Comparison of ENCODE assay signal across 8 mouse cellular contexts in the genomic region with DNA sequence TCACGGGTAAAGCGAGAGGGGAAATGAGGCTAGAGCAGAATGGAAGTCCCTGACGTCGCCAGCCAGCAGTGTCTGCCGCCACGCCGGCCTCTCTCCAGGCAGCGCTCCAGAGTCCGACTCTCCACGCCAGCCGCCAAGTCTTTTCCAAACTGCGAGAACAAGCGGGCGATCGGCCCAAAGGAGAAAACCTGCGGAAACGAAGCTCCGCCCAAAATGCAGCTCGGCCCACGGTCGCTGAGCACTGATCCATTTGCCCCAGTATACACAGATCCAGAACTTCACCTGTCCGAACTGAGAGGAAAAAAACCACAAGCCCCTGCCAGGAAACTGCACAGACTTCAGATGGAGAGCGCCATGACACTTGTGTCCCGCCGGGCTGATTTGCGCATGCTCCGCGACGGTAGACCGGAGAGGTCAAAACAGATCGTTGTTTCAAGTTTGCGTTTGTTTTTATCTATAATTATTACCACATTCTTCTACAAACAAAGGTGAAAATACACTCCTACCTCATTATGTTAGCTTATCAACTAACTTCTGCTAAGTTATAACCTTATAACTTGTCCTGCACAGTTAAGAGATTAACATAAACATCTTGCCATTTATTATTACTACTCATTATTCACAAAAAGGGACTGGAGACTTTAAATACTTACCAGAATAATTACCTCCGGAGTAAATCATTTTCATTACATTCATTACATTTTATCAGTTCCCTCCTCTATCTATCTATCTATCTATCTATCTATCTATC. TPM values are rescaled to one million over a fixed set of nuclear protein-coding genes. Genes with fewer than 3 reads are reported as not detected.
DNase-seq lines count a peak whose midpoint lies in the region; ATAC-seq lines count a peak whose summit lies in the region.

A gene (minus strand): TSS at position 394 of the 751 bp plus-strand sequence.

- DNase-seq in Muller cell, postnatal 12 days (ENCODE audit: inconsistent ontology term): peak; percentile 80
- DNase-seq in cerebellum, adult 9-11 months: peak; percentile 86
- peak; percentile 67 to 80 for DNase-seq in frontal cortex, postnatal 10 days (ENCODE audit: low spot score in 2 of 2)
- DNase-seq in layer of hippocampus, postnatal 25 days (ENCODE audit: extremely low spot score in 1 of 2, low spot score in 1 of 2): peak; percentile 67 to 86
- peak; percentile 81 for DNase-seq in lung, postnatal 25 days (ENCODE audit: low spot score)
- DNase-seq in retina, embryonic 14.5 days (ENCODE audit: low spot score): peak; percentile 89
- peak; percentile 87 for DNase-seq in thymus, postnatal 4 days

- H3K4me2 ChIP-seq in hindbrain, embryonic 13.5 days: peak within 1 kb of the TSS; percentile 69

- H3K36me3 ChIP-seq in hindbrain, embryonic 13.5 days: peaks cover 3% of the 10 kb centered on the region; the same call in 1 of the 2 replicates

- peak within 1 kb of the TSS; percentile 65 for H3K4me3 ChIP-seq in hindbrain, embryonic 13.5 days

- H3K9ac ChIP-seq in hindbrain, embryonic 13.5 days: peak within 1 kb of the TSS; percentile 74

- peak within 1 kb of the TSS; percentile 84 for H3K27ac ChIP-seq in hindbrain, embryonic 13.5 days

- peak; percentile 90 for ATAC-seq in hindbrain, embryonic 13.5 days (ENCODE audit: low FRiP score)

- H3K27me3 ChIP-seq in hindbrain, embryonic 13.5 days: no peaks in the 10 kb centered on the region

- under 1% methylated on average over 33 of the region's 33 CpGs for WGBS in hindbrain, embryonic 13.5 days

- no peaks in the 10 kb centered on the region for H3K9me3 ChIP-seq in hindbrain, embryonic 13.5 days

- H3K4me1 ChIP-seq in hindbrain, embryonic 13.5 days (replicated peaks): peaks cover 20% of the 10 kb centered on the region

RNA-seq across cellular contexts. Expression of the gene that starts here (rescaled TPM):
- 24.3 and 25.2 TPM in 2 replicates for polyA plus RNA-seq in hindbrain, embryonic 13.5 days (2015; fragmentation: Nextera tagmentation; extraction: Ambion mirVana)
- 10 to 100 TPM; 22.0 to 22.1 TPM for total RNA-seq in layer of hippocampus, postnatal 25 days (2021)

Comparison
In these comparisons a context has a peak if more than half of its experiments do, and no peak if none do; other contexts are left out.
1. Peak in every context shown above with its lines: DNase-seq, ATAC-seq, H3K4me3 ChIP-seq and H3K27ac ChIP-seq.